Mouse (Mus musculus) duodenum, adult 2 months (tissue): ENCODE measurements around the gene Zfp609. TPM values are rescaled to one million over a fixed set of nuclear protein-coding genes. Genes with fewer than 3 reads are reported as not detected.

Experiments
- polyA plus RNA-seq: library from polyadenylated mRNA; depleted of rRNA; stranded (reverse); fragments of >200 nt; gene quantifications from 2 replicates; pipeline ENCODE4 v1.2.3, GENCODE M21; 2012; ENCODE audit warnings: low replicate concordance; rRNA removed

Zfp609 gene
- polyA plus RNA-seq = 3.4 and 5.9 TPM in 2 replicates

GRCm38 (mm10) chr9:65827344-65828015 is at the start of gene Zfp609:
Zfp609 (minus strand) TSS chr9:65827564.

GRCm38 (mm10) chr9:65667701-65668100 is 159.7 kb downstream of the Zfp609 start, which contains the start of gene Oaz2:
Oaz2 (plus strand) TSS chr9:65668001.

Other genes starting within 250 kb of the Zfp609 start
- 9.5 and 12.6 TPM in 2 replicates for gene Plekho2, start 247.5 kb downstream of the Zfp609 start, polyA plus RNA-seq
- gene Pif1, start 240.4 kb downstream of the Zfp609 start, polyA plus RNA-seq = 2.1 and 3.0 TPM in 2 replicates
- gene Rbpms2, start 197.9 kb downstream of the Zfp609 start, polyA plus RNA-seq = 24.6 and 30.1 TPM in 2 replicates
- gene Oaz2, start 159.6 kb downstream of the Zfp609 start, polyA plus RNA-seq = 50.3 and 55.4 TPM in 2 replicates
- gene Pclaf, start 62.7 kb upstream of the Zfp609 start, polyA plus RNA-seq = 0.91 and 0.92 TPM in 2 replicates
- gene Trip4, start 81.2 kb upstream of the Zfp609 start, polyA plus RNA-seq = 2.2 and 3.1 TPM in 2 replicates
- gene Csnk1g1, start 81.4 kb upstream of the Zfp609 start, polyA plus RNA-seq = 1.7 and 2.7 TPM in 2 replicates
- gene Ppib, start 232.7 kb upstream of the Zfp609 start, polyA plus RNA-seq = 109 and 110 TPM in 2 replicates
- 0.21 and 0.82 TPM in 2 replicates for gene Snx22, start 242.2 kb upstream of the Zfp609 start, polyA plus RNA-seq